Mouse (Mus musculus) kidney, postnatal 0 days (tissue): Measurements from ENCODE around the gene Pef1. TPM values are rescaled to one million over a fixed set of nuclear protein-coding genes. Genes with fewer than 3 reads are reported as not detected.

ENCODE experiments used
- ATAC-seq: fragments of 200-750 bp; cut with Nextera tagmentation; replicated peaks from 2 replicates; pipeline ENCODE4 v1.8.0; 2017; ENCODE audit warnings: low read depth, moderate number of reproducible peaks, moderate TSS enrichment, moderate library complexity; ENCODE audit not compliant: low FRiP score
- DNase-seq: peaks from one replicate; pipeline ENCODE4 v3.0.0-alpha.2; 2016; ENCODE audit warnings: low spot score
- H3K27ac ChIP-seq: fragments of 300-500 bp; sonication (generic); 2 replicates; pipeline ENCODE4 v1.5.1; 2014; ENCODE audit warnings: mild to moderate bottlenecking
- H3K27me3 ChIP-seq: fragments of 300-500 bp; sonication (generic); 2 replicates; pipeline ENCODE4 v1.6.1; 2014; ENCODE audit warnings: low read length, mixed read lengths; ENCODE audit not compliant: insufficient read depth
- H3K36me3 ChIP-seq: fragments of 300-500 bp; sonication (generic); 2 replicates; pipeline ENCODE4 v1.6.1; 2014; ENCODE audit warnings: low read length, mixed read lengths; ENCODE audit not compliant: insufficient read depth
- H3K4me1 ChIP-seq: fragments of 300-500 bp; sonication (generic); replicated peaks from 2 replicates; pipeline ENCODE4 v1.6.1; 2014; ENCODE audit warnings: antibody characterized with exemption, low read length, mixed read lengths; ENCODE audit not compliant: insufficient read depth
- H3K4me2 ChIP-seq: fragments of 300-500 bp; sonication (generic); 2 replicates; pipeline ENCODE4 v1.6.1; 2014; ENCODE audit warnings: mild to moderate bottlenecking, low read length, moderate library complexity, mixed read lengths
- H3K4me3 ChIP-seq: fragments of 300-500 bp; sonication (generic); replicated peaks from 2 replicates; pipeline ENCODE4 v1.5.1; 2014; ENCODE audit warnings: low read depth, low read length
- H3K9ac ChIP-seq: fragments of 300-500 bp; sonication (generic); 2 replicates; pipeline ENCODE4 v1.6.1; 2014; ENCODE audit warnings: low read depth, low read length
- H3K9me3 ChIP-seq: fragments of 300-500 bp; sonication (generic); replicated peaks from 2 replicates; pipeline ENCODE4 v1.6.1; 2016; ENCODE audit warnings: low read length, inconsistent platforms, mixed read lengths
- CTCF ChIP-seq: IDR thresholded peaks from 2 replicates; pipeline ENCODE4 v1.5.1; 2016; ENCODE audit warnings: antibody characterized with exemption, low read depth, mild to moderate bottlenecking, moderate library complexity
- WGBS: fragments of 180-500 bp; shearing (Covaris S2); extraction: QIAGEN DNeasy Blood & Tissue Kit; methylation state at CpG from one replicate; pipeline ENCODE4 v1.1.7; 2014; 5-methylcytosine and 5-hydroxymethylcytosine counted together
- polyA plus RNA-seq: library from polyadenylated mRNA; unstranded; fragments of >200 nt; fragmentation: Nextera tagmentation; extraction: Ambion mirVana; gene quantifications from 2 replicates; pipeline ENCODE4 v1.2.1, GENCODE M21; 2015

Gene Pef1
- polyA plus RNA-seq, 1 experiment from 2014 or later = 73.6 TPM

GRCm38 (mm10) chr4:130156812-130157371, 54.5 kb downstream of the Pef1 start:
- H3K4me2 ChIP-seq = no peak overlapping the region
- 70% methylated on average over 12 of the region's 12 CpGs for WGBS

GRCm38 (mm10) chr4:130161349-130161748, 59.0 kb downstream of the Pef1 start:
- no peak for DNase-seq
- Histone ChIP-seq H3K4me3 (no peak overlapping the region), H3K9ac (no peak overlapping the region), H3K4me1 (peaks cover 13% of the 10 kb centered on the region), H3K27me3 (no peaks in the 10 kb centered on the region), H3K36me3 (no peaks in the 10 kb centered on the region), H3K27ac (no peak overlapping the region), H3K9me3 (no peaks in the 10 kb centered on the region), H3K4me2 (no peak overlapping the region)
- TF ChIP-seq CTCF = no peak
- no peak for ATAC-seq
- 46% methylated on average over 4 of the region's 4 CpGs for WGBS

More at GRCm38 (mm10) chr4:130156812-130157371, 54.5 kb downstream of the Pef1 start:
- H3K27ac ChIP-seq = no peak overlapping the region
- H3K4me1 ChIP-seq = no peaks in the 10 kb centered on the region
- no peaks in the 10 kb centered on the region for H3K9me3 ChIP-seq
- peaks cover 5% of the 10 kb centered on the region for H3K27me3 ChIP-seq
- no peak overlapping the region for H3K4me3 ChIP-seq
- H3K9ac ChIP-seq = no peak overlapping the region
- ATAC-seq (no peak), DNase-seq (no peak)
- TF ChIP-seq CTCF = no peak
- no peaks in the 10 kb centered on the region for H3K36me3 ChIP-seq

- Histone ChIP-seq H3K4me2 (peak overlapping the region; percentile 47), H3K9me3 (no peaks in the 10 kb centered on the region), H3K27ac (peak overlapping the region; percentile 67), H3K4me3 (0 out of 2 replicates have a peak overlapping the region, but pooled peaks have one; percentile 6), H3K36me3 (no peaks in the 10 kb centered on the region), H3K27me3 (no peaks in the 10 kb centered on the region), H3K4me1 (peaks cover 30% of the 10 kb centered on the region), H3K9ac (peak overlapping the region; percentile 48)
- DNase-seq = peak; percentile 64
- 7% methylated on average over 20 of the region's 20 CpGs for WGBS
- peak; percentile 55; the same call in 1 of the 2 replicates for ATAC-seq
- TF ChIP-seq CTCF = no peak
Observed at GRCm38 (mm10) chr4:130163391-130163861, 61.1 kb downstream of the Pef1 start.

- Histone ChIP-seq H3K9ac (no peak overlapping the region), H3K36me3 (no peaks in the 10 kb centered on the region), H3K27me3 (no peaks in the 10 kb centered on the region), H3K27ac (peak overlapping the region; percentile 21; the same call in 1 of the 2 replicates), H3K4me2 (no peak overlapping the region), H3K4me1 (peaks cover 37% of the 10 kb centered on the region), H3K9me3 (no peaks in the 10 kb centered on the region), H3K4me3 (no peak overlapping the region)
- ATAC-seq = no peak
- no peak for DNase-seq
- TF ChIP-seq CTCF = no peak
- 83% methylated on average over 6 of the region's 6 CpGs for WGBS
Observed at GRCm38 (mm10) chr4:130164121-130164520, 61.8 kb downstream of the Pef1 start.

- WGBS = 75% methylated on average over 18 of the region's 18 CpGs
- H3K27me3 ChIP-seq = no peaks in the 10 kb centered on the region
- no peak overlapping the region for H3K27ac ChIP-seq
- no peak for DNase-seq
- no peak overlapping the region for H3K4me3 ChIP-seq
- H3K36me3 ChIP-seq = peaks cover 3% of the 10 kb centered on the region; the same call in 1 of the 2 replicates
- H3K9ac ChIP-seq = no peak overlapping the region
- H3K4me2 ChIP-seq = no peak overlapping the region
- peaks cover 43% of the 10 kb centered on the region for H3K4me1 ChIP-seq
- TF ChIP-seq CTCF = no peak
- no peaks in the 10 kb centered on the region for H3K9me3 ChIP-seq
- ATAC-seq = no peak
Observed at GRCm38 (mm10) chr4:130166061-130166460, 63.7 kb downstream of the Pef1 start.

GRCm38 (mm10) chr4:130166592-130166991, 64.2 kb downstream of the Pef1 start:
- WGBS = 67% methylated on average over 8 of the region's 8 CpGs
- no peaks in the 10 kb centered on the region for H3K27me3 ChIP-seq
- DNase-seq = no peak
- peaks cover 3% of the 10 kb centered on the region; the same call in 1 of the 2 replicates for H3K36me3 ChIP-seq
- no peaks in the 10 kb centered on the region for H3K9me3 ChIP-seq
- no peak overlapping the region for H3K4me2 ChIP-seq
- no peak for TF ChIP-seq CTCF
- no peak overlapping the region for H3K4me3 ChIP-seq
- H3K27ac ChIP-seq = no peak overlapping the region
- ATAC-seq = no peak
- no peak overlapping the region for H3K9ac ChIP-seq
- peaks cover 49% of the 10 kb centered on the region for H3K4me1 ChIP-seq
